In genomic region chr14:76601654-76602053, GRCm38 (mm10) we compare ENCODE assay signal across 23 mouse cellular contexts. TPM values are rescaled to one million over a fixed set of nuclear protein-coding genes. Genes with fewer than 3 reads are reported as not detected.
DNase-seq lines count a peak whose midpoint lies in the region; TF ChIP-seq lines count a peak whose summit lies in the region.
"Had no signal": no experiment of that assay in that cellular context is flagged by ENCODE, and none has a peak within 500 bp of the region (broad histone marks: within the 10 kb centered on the region; RNA-seq: fewer than 3 reads in every experiment).

No protein-coding gene starts in this region.

- no peaks in the 10 kb centered on the region for H3K4me1 ChIP-seq in kidney, adult 2 months (ENCODE audit: control insufficient read depth, insufficient read depth, low read length)

- intact Hi-C loops in left cerebral cortex, postnatal 14 days (cut with DNase I) = no loop called here

- TF ChIP-seq CTCF in kidney, adult 2 months (conservative IDR thresholded peaks at IDR 0.05; ENCODE audit: insufficient read depth, insufficient read length, low read depth, low read length) = no peak

- no peaks in the 10 kb centered on the region for H3K27me3 ChIP-seq in kidney, adult 2 months (replicated peaks; ENCODE audit: control insufficient read depth, insufficient read depth, low read length)
- H3K27me3 ChIP-seq: heart, embryonic 12.5 days; hindbrain, embryonic 15.5 days had no signal

- H3K36me3 ChIP-seq in kidney, adult 2 months (ENCODE audit: control insufficient read depth, insufficient read depth, low read length) = no peaks in the 10 kb centered on the region
- H3K36me3 ChIP-seq: embryonic facial prominence, embryonic 10.5 days; heart, embryonic 12.5 days; hindbrain, embryonic 15.5 days; limb, embryonic 10.5 days had no signal

- WGBS in kidney, adult 2 months = 59% methylated on average over 4 of the region's 4 CpGs

- peak; percentile 82 for DNase-seq in kidney, adult 2 months
- DNase-seq in kidney, postnatal 10 days = no peak
- DNase-seq in adipocyte (ENCODE audit: low spot score) = peak; percentile 41
- peak; percentile 45 for DNase-seq in cerebellum, adult 11 months
- DNase-seq in cerebellum, postnatal 14 days = peak; percentile 31 to 58
- no peak for DNase-seq in left cerebral cortex, postnatal 14 days (ENCODE audit: low spot score in 2 of 2)
- no peak for DNase-seq in layer of hippocampus, postnatal 10 days (ENCODE audit: low spot score in 2 of 2)
- no peak for DNase-seq in embryo, embryonic 10.5 days (ENCODE audit: low spot score)
- DNase-seq: adrenal gland, adult 8-10 months; gastrocnemius, adult 2 months; heart, postnatal 14 days; liver, postnatal 0 days; lung, postnatal 10 days; midbrain, embryonic 14.5 days; retina, postnatal 1 day; right cerebral cortex, postnatal 4 days; thymus, postnatal 14 days had no signal

- TF ChIP-seq POLR2A in kidney, adult 2 months (IDR thresholded peaks at IDR 0.05; ENCODE audit: low read depth, low read length) = no peak

- H3K4me3 ChIP-seq in kidney, adult 2 months (ENCODE audit: insufficient read depth, low read depth, low read length) = no peak overlapping the region
- H3K4me3 ChIP-seq: embryonic facial prominence, embryonic 10.5 days; gastrocnemius, adult 2 months; heart, embryonic 12.5 days; hindbrain, embryonic 15.5 days; limb, embryonic 10.5 days had no signal

- H3K27ac ChIP-seq in kidney, adult 2 months (ENCODE audit: insufficient read depth, low read depth, low read length) = no peak overlapping the region
- H3K27ac ChIP-seq: embryonic facial prominence, embryonic 10.5 days; gastrocnemius, adult 2 months; hindbrain, embryonic 15.5 days; limb, embryonic 10.5 days had no signal

RNA-seq across cellular contexts. Expression of gene Serp2, which starts 45.0 kb away (rescaled TPM):
- 1.0 and 2.0 TPM in 2 replicates for polyA plus RNA-seq in kidney, adult 2 months (2012; rRNA removed)
- total RNA-seq in left cerebral cortex, postnatal 14 days (2021) = 100 to 1,000 TPM; 161 to 172 TPM
- total RNA-seq in layer of hippocampus, postnatal 10 days (2021) = 100 to 1,000 TPM; 150 to 175 TPM
- total RNA-seq: megakaryocyte, adult 5-6 weeks had no signal
- polyA plus RNA-seq: liver, adult 2 months had no signal

Comparison
In these comparisons a context has a peak if more than half of its experiments do, and no peak if none do; other contexts are left out.
1. DNase-seq: peak in kidney, adult 2 months (single experiment), adipocyte (single experiment), cerebellum, adult 11 months (single experiment) and cerebellum, postnatal 14 days (2 of 2); none in kidney, postnatal 10 days (single experiment), left cerebral cortex, postnatal 14 days (0 of 2), layer of hippocampus, postnatal 10 days (0 of 2) and embryo, embryonic 10.5 days (single experiment).